Mouse (Mus musculus) mouse trophoblast stem cell (cell line): Measurements from ENCODE around the gene Chd2.

Experiments used
- in situ Hi-C, 2 experiments: fragments of 300-500 bp; cut with MseI, MboI; formaldehyde crosslinking; loops; 2 replicates in 1 of 2; 3 replicates in 1 of 2; pipeline ENCODE4 v1.15.1; 2025

Gene Chd2

GRCm38 (mm10) chr7:73414192-73414591 is 127.4 kb downstream of the Chd2 start:
- in situ Hi-C loops = loop anchor here in 1 of 2 experiments (25.0 kb wide), 1 partner anchor 1027 kb away; no protein-coding TSS in a partner anchor

- in situ Hi-C loops = loop anchor here in 1 of 2 experiments (25.0 kb wide), 1 partner anchor 1025 kb away; no protein-coding TSS in a partner anchor
Observed at GRCm38 (mm10) chr7:73412419-73412818, 129.2 kb downstream of the Chd2 start.

GRCm38 (mm10) chr7:73411986-73412385 is 129.6 kb downstream of the Chd2 start:
- in situ Hi-C loops = loop anchor here in 1 of 2 experiments (25.0 kb wide), 1 partner anchor 1025 kb away; no protein-coding TSS in a partner anchor

- in situ Hi-C loops = loop anchor here in 1 of 2 experiments (25.0 kb wide), 1 partner anchor 1024 kb away; no protein-coding TSS in a partner anchor
Observed at GRCm38 (mm10) chr7:73411523-73411922, 130.1 kb downstream of the Chd2 start.

- in situ Hi-C loops = loop anchor here in 1 of 2 experiments (25.0 kb wide), 1 partner anchor 1018 kb away; no protein-coding TSS in a partner anchor
Observed at GRCm38 (mm10) chr7:73405550-73405949, 136.1 kb downstream of the Chd2 start.

- in situ Hi-C loops = loop anchor here in 1 of 2 experiments (25.0 kb wide), 1 partner anchor 1016 kb away; no protein-coding TSS in a partner anchor
Observed at GRCm38 (mm10) chr7:73403538-73403937, 138.1 kb downstream of the Chd2 start.

GRCm38 (mm10) chr7:73402671-73403070 is 139.0 kb downstream of the Chd2 start:
- in situ Hi-C loops = loop anchor here in 1 of 2 experiments (25.0 kb wide), 1 partner anchor 1015 kb away; no protein-coding TSS in a partner anchor

- in situ Hi-C loops = loop anchor here in 1 of 2 experiments (25.0 kb wide), 1 partner anchor 1015 kb away; no protein-coding TSS in a partner anchor
Observed at GRCm38 (mm10) chr7:73402106-73402505, 139.5 kb downstream of the Chd2 start.

- in situ Hi-C loops = loop anchor here in 1 of 2 experiments (25.0 kb wide), 1 partner anchor 1013 kb away; no protein-coding TSS in a partner anchor
Observed at GRCm38 (mm10) chr7:73400051-73400916, 141.3 kb downstream of the Chd2 start.

GRCm38 (mm10) chr7:73399501-73400044 is 142.1 kb downstream of the Chd2 start:
- in situ Hi-C loops = loop anchor here in 1 of 2 experiments (25.0 kb wide), 1 partner anchor 1012 kb away; no protein-coding TSS in a partner anchor

GRCm38 (mm10) chr7:73398806-73399442 is 142.7 kb downstream of the Chd2 start:
- in situ Hi-C loops = no loop called here

GRCm38 (mm10) chr7:73398319-73398718 is 143.3 kb downstream of the Chd2 start:
- in situ Hi-C loops = no loop called here

- in situ Hi-C loops = no loop called here
Observed at GRCm38 (mm10) chr7:73394013-73394409, 147.6 kb downstream of the Chd2 start.

- in situ Hi-C loops = no loop called here
Observed at GRCm38 (mm10) chr7:73393307-73394012, 148.2 kb downstream of the Chd2 start.

- in situ Hi-C loops = no loop called here
Observed at GRCm38 (mm10) chr7:73392359-73392758, 149.3 kb downstream of the Chd2 start.

- in situ Hi-C loops = no loop called here
Observed at GRCm38 (mm10) chr7:73391518-73392321, 149.9 kb downstream of the Chd2 start.

GRCm38 (mm10) chr7:73391002-73391517 is 150.6 kb downstream of the Chd2 start:
- in situ Hi-C loops = no loop called here

GRCm38 (mm10) chr7:73390426-73391001 is 151.1 kb downstream of the Chd2 start:
- in situ Hi-C loops = no loop called here

GRCm38 (mm10) chr7:73389871-73390294 is 151.7 kb downstream of the Chd2 start:
- in situ Hi-C loops = no loop called here
